Mouse (Mus musculus): ENCODE data around the gene Med10.

The Med10 gene

DNA sequence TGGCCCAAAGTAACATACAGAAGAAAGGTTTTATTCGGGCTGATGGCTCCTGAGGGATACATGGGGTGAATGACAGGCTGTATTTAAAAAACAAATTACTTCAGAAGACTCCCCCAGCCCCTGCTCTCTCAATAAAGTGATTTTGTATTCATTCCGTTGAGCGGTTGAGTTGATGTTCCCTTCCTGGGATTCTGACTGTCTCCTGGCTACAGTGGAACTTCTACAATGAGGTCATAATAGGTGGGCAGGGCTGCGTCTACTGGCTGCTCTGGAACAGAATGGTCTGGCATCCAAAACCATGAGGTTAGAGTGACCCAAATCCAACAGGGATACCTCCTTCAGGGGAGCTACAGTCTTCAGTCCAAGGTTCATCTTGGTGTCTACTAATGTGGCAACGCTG is at the start of gene Med10:
Gene Med10 (plus strand): TSS at position 301 of the 400 bp plus-strand sequence.
- no peak for DNase-seq

GRCm38 (mm10) chr13:69752875-69753274 is 49.3 kb upstream of the Med10 start:
- DNase-seq, result no peak

- no peak for DNase-seq
These were observed 43.2 kb upstream of the Med10 start for GRCm38 (mm10) chr13:69758979-69759378.

DNA sequence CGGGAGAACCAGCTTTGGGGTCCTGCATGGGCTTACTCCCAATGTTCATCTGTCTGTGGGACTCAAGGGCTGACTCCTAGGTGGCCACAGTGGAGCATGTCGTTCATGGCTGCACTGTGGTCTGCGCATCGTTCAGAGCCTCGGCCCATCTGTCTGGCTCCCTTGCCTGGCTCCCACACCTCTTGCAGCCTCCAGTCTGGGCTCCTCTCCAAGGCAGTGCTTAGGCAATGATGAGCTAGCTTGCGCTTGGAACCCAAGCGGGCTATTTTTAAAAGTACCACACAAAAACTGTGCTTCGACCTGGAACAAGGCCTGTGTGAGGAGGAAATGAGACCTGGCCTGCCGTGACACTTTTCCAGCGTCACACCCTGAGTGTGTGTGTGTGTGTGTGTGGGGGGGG is 40.8 kb upstream of the Med10 start:
- DNase-seq, result no peak

DNA sequence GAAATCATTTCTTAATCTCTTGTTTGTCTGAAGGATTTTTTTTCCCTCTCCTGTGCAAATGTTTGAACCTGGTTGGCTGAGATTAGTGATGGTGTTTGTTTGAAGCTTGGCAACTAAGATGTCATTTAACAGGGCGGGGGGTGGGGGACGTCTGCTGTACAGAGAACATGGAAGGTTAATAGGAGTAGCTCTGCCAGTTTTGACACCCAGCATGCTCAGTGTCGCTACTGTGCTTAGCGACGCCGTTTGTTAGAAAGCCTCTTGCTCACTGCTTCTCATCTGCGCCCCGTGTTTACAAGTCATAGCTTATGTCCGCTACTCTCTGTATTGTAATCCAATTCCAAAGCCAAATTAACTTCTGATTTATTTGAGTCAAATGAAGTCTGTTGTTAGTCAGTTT is 37.5 kb upstream of the Med10 start:
- no peak for DNase-seq

DNA sequence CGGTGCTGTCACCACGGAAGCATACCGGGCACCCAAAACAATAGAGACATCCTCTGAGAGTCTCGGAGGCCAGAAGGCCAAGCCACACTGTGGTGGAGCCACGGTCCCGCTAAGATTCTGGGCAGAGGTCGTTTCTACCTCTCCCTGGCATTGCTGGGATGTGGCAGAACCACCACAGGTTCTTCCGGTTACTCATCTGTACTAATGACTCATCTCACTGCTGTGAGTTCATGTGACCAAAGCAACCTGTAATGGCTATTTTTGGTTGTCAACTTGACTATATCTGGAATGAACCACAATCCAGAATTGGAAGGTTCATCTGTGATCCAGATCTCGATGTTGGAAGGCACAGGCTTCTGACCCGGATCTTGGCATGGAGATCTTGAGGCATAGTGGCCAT is 34.0 kb upstream of the Med10 start:
- DNase-seq, result no peak

DNA sequence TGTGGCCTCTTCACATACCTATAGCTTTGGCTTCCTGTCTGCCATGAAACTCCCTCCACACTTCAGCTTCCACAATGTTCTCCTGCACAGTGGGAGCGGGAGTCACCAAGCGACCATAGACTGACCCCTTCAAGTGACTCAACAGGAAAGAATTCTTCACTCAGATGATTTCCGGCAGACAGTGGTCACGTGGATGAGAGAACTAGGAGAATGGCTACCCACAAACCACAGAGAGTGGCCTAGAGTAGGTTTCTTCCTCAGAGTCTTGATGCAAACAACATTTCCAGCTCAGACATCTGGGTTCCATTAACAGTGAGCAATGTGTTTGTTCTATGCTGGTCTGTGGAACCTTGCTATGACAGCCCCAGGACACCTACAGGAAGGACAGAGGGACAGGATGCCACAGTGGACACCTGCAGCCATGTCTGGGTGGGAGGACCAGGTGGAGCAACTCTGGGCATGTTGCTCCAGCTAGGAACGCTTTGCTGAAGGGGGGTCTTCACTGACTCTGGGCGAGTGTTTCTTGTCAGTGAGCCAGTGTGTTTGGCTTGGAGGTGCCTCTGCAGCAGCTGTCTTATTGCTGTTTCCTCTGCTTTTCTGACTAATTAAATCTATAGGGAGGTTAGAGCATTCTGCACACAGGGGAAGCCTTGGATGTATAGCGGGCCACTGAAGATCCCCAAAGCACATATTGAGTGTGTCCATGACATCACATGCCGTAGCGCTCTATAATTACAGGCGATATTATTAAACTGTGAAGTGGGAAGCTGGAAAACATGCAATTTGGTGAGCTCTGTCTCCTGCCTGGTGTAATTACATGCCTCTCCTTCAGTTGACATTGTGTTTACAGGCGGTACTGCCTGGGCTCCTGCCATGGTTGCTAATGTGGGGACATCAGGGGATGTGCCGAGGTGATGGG is 31.4 kb upstream of the Med10 start:
- no peak for DNase-seq

GRCm38 (mm10) chr13:69772358-69772757 is 29.8 kb upstream of the Med10 start:
- DNase-seq, result no peak

- no peak for DNase-seq
These were observed 24.0 kb upstream of the Med10 start for GRCm38 (mm10) chr13:69778221-69778620.

- no peak for DNase-seq
These were observed 13.5 kb upstream of the Med10 start for GRCm38 (mm10) chr13:69788704-69789103.

DNA sequence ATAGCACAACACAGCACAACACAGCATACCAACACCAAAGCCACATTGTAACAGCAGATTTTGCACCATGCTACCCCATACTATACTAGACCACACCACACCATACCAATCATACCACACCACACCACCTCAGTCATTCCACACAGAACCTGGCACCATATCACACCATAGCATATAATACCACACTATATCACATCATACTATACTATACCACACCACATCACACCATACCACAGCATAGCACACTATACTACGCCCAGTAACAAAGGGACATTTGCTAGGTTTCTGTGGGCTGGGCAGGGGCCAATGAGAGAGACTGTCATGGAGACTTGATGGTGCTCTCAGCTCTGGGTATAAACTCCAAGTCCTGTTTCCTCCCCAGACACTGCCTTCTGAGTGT is 10.4 kb upstream of the Med10 start:
- DNase-seq, result no peak

GRCm38 (mm10) chr13:69792541-69793009 is 9.6 kb upstream of the Med10 start:
- no peak for DNase-seq

DNA sequence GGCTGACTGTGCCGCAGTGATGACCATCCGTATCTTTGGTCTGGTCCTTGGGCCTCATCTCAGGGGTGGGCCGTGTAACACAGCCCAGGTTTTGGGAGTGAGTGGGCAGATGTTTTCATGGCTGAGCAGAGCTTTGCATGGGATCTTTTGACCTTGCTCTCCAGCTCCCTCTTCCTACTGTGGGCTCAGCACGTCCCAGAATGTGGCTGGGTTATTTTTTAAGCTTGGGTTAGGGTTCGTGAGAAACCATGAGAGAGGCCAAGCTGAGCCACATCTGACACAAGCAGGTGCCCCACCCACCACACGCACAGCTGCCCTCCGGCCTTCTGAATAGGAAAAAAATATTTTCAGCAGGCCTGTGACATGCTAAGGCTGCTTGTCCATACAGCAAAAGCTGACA is 7.4 kb upstream of the Med10 start:
- DNase-seq, result peak; percentile 22

- DNase-seq, result peak; percentile 83
These were observed 7.8 kb downstream of the Med10 start for GRCm38 (mm10) chr13:69809681-69810611.

GRCm38 (mm10) chr13:69810936-69811680 is 8.9 kb downstream of the Med10 start:
- no peak for DNase-seq

DNA sequence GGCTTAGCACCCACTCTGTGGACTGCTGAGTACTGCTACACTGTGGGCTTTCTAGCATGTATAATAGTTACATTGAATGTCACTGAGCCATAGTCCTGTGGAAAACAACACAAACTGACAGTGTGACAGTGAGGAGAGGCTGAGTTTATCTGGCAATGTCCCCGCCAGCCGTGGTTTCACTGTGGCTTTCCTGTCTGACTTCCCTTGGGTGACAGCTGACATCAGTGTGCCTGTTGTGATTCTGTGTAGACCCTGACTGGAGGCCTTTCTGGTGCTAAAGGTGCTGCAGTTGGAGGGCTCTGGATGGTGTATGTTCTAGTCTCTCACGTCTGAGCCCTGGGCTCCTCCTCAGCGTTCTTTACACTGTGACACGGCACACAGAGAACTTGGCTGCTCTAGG is 11.7 kb downstream of the Med10 start:
- DNase-seq, result no peak

DNA sequence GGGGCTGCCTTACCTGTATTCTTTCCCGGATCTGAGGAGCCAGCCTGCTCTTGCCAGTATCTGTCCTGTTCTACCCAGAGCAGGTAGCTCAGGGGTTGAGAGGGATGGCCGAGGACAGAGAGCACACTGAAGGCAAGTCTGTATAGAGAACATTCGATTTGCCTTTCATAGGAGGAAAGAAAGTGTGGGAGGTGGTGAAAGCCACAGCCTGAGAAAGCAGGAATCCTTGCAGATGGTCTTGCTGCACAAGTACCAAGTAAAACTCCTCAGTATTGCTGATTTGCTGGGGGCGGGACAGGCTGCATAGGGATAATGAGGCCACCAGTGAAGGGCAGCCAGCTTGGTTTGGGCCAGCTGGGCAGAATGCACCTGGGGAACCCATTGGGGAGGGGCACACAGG is 16.1 kb downstream of the Med10 start:
- no peak for DNase-seq

GRCm38 (mm10) chr13:69821169-69821822 is 19.1 kb downstream of the Med10 start:
- DNase-seq, result no peak

- no peak for DNase-seq
These were observed 21.9 kb downstream of the Med10 start for GRCm38 (mm10) chr13:69823920-69824637.

- DNase-seq, result no peak
These were observed 23.4 kb downstream of the Med10 start for GRCm38 (mm10) chr13:69825396-69826095.

DNA sequence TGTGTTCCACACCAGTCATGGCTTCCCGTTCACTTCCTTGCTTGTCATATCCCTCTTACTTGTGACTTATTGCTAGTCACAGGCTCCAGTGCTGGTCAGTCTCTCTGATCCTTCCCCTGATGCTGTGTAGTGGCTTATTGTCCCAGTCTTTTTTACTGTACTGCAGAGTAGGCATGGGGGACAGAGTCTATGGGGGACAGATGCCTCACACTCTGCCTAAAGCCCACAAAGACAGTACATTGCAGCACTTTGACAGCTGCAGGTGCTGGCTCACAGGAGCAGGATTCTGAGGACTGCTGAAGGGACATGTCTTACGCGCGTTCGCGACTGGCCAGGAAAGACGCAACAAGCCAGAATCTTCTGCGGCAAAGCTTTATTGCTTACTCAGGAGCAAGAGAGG is 28.4 kb downstream of the Med10 start:
- DNase-seq, result no peak

Data from kidney, adult 9 months (tissue).